Mouse (Mus musculus): ENCODE measurements at regions not wholly inside any gene's neighbourhood (a gene's known extent, or its start where the extent isn't known, plus 50 kb on each side); places are given as distances from the start of the nearest gene placed in this dataset.
A peak's percentile ranks its signal among the peaks of the same experiment; 100 is the strongest.

- no peak for ATAC-seq (ENCODE audit: low FRiP score, low read depth)
- Histone ChIP-seq H3K9ac (no peak overlapping the region), H3K27ac (no peak overlapping the region), H3K36me3 (no peaks in the 10 kb centered on the region), H3K4me2 (replicated peaks) (no peak overlapping the region), H3K9me3 (no peaks in the 10 kb centered on the region), H3K4me3 (no peak overlapping the region), H3K4me1 (peaks cover 5% of the 10 kb centered on the region; the same call in 1 of the 2 replicates), H3K27me3 (replicated peaks) (peaks cover 8% of the 10 kb centered on the region; the same call in 1 of the 2 replicates)
- WGBS = 36% methylated on average over 12 of the region's 12 CpGs
Observed at GRCm38 (mm10) chr16:29996139-29997069, 67.8 kb upstream of the Hes1 start.

GRCm38 (mm10) chr16:30000166-30000565 is 64.0 kb upstream of the Hes1 start:
- no peak overlapping the region for H3K27ac ChIP-seq
- H3K36me3 ChIP-seq = no peaks in the 10 kb centered on the region
- 89% methylated on average over 2 of the region's 2 CpGs for WGBS
- peaks cover 5% of the 10 kb centered on the region; the same call in 1 of the 2 replicates for H3K4me1 ChIP-seq
- H3K4me2 ChIP-seq (replicated peaks) = no peak overlapping the region
- 0 out of 2 replicates have a peak, but pooled peaks cover 2% of the 10 kb centered on the region for H3K27me3 ChIP-seq (replicated peaks)
- H3K9ac ChIP-seq = no peak overlapping the region
- ATAC-seq (ENCODE audit: low FRiP score, low read depth) = no peak
- H3K4me3 ChIP-seq = no peak overlapping the region
- no peaks in the 10 kb centered on the region for H3K9me3 ChIP-seq

- Histone ChIP-seq H3K9me3 (no peaks in the 10 kb centered on the region), H3K36me3 (no peaks in the 10 kb centered on the region), H3K4me2 (replicated peaks) (no peak overlapping the region), H3K4me3 (no peak overlapping the region), H3K27ac (no peak overlapping the region), H3K4me1 (peaks cover 18% of the 10 kb centered on the region), H3K9ac (no peak overlapping the region), H3K27me3 (replicated peaks) (peaks cover 11% of the 10 kb centered on the region)
- ATAC-seq (ENCODE audit: low FRiP score, low read depth) = no peak
- 77% methylated on average over 3 of the region's 3 CpGs for WGBS
Observed at GRCm38 (mm10) chr16:30005124-30005523, 59.1 kb upstream of the Hes1 start.

GRCm38 (mm10) chr16:30006826-30007225 is 57.4 kb upstream of the Hes1 start:
- H3K9ac ChIP-seq = no peak overlapping the region
- H3K4me3 ChIP-seq = no peak overlapping the region
- H3K9me3 ChIP-seq = no peaks in the 10 kb centered on the region
- H3K27ac ChIP-seq = no peak overlapping the region
- H3K4me2 ChIP-seq (replicated peaks) = no peak overlapping the region
- ATAC-seq (ENCODE audit: low FRiP score, low read depth) = no peak
- peaks cover 18% of the 10 kb centered on the region for H3K4me1 ChIP-seq
- H3K36me3 ChIP-seq = no peaks in the 10 kb centered on the region
- peaks cover 11% of the 10 kb centered on the region for H3K27me3 ChIP-seq (replicated peaks)
- WGBS = 61% methylated on average over 4 of the region's 4 CpGs

GRCm38 (mm10) chr16:30008451-30009357 is 55.5 kb upstream of the Hes1 start:
- peak overlapping the region; percentile 46 for H3K4me3 ChIP-seq
- H3K27me3 ChIP-seq (replicated peaks) = peaks cover 11% of the 10 kb centered on the region
- no peaks in the 10 kb centered on the region for H3K36me3 ChIP-seq
- H3K9me3 ChIP-seq = no peaks in the 10 kb centered on the region
- peak overlapping the region; percentile 92 for H3K4me2 ChIP-seq (replicated peaks)
- H3K9ac ChIP-seq = peak overlapping the region; percentile 67
- peak; percentile 94 for ATAC-seq (ENCODE audit: low FRiP score, low read depth)
- peaks cover 18% of the 10 kb centered on the region for H3K4me1 ChIP-seq
- WGBS = 1% methylated on average over 60 of the region's 62 CpGs
- no peak overlapping the region for H3K27ac ChIP-seq

GRCm38 (mm10) chr16:30009521-30010186 is 54.5 kb upstream of the Hes1 start:
- peak; percentile 23; the same call in 1 of the 2 replicates for ATAC-seq (ENCODE audit: low FRiP score, low read depth)
- Histone ChIP-seq H3K4me3 (peak overlapping the region; percentile 46), H3K4me2 (replicated peaks) (peak overlapping the region; percentile 92), H3K27me3 (replicated peaks) (peaks cover 11% of the 10 kb centered on the region), H3K27ac (no peak overlapping the region), H3K9me3 (no peaks in the 10 kb centered on the region), H3K36me3 (no peaks in the 10 kb centered on the region), H3K9ac (peak overlapping the region; percentile 67; the same call in 1 of the 2 replicates), H3K4me1 (peaks cover 18% of the 10 kb centered on the region)
- WGBS = 14% methylated on average over 17 of the region's 17 CpGs

GRCm38 (mm10) chr16:30013123-30013522 is 51.1 kb upstream of the Hes1 start:
- peaks cover 25% of the 10 kb centered on the region for H3K4me1 ChIP-seq
- H3K4me3 ChIP-seq = no peak overlapping the region
- peaks cover 4% of the 10 kb centered on the region; the same call in 1 of the 2 replicates for H3K27me3 ChIP-seq (replicated peaks)
- no peak overlapping the region for H3K9ac ChIP-seq
- H3K9me3 ChIP-seq = no peaks in the 10 kb centered on the region
- ATAC-seq (ENCODE audit: low FRiP score, low read depth) = no peak
- WGBS = 52% methylated on average over 2 of the region's 2 CpGs
- no peak overlapping the region for H3K4me2 ChIP-seq (replicated peaks)
- no peak overlapping the region for H3K27ac ChIP-seq
- no peaks in the 10 kb centered on the region for H3K36me3 ChIP-seq

- no peak for ATAC-seq (ENCODE audit: low FRiP score, low read depth)
- WGBS = 85% methylated on average over 9 of the region's 9 CpGs
- H3K36me3 ChIP-seq = no peaks in the 10 kb centered on the region
- no peak overlapping the region for H3K27ac ChIP-seq
- H3K4me2 ChIP-seq (replicated peaks) = no peak overlapping the region
- no peaks in the 10 kb centered on the region for H3K9me3 ChIP-seq
- H3K27me3 ChIP-seq (replicated peaks) = peaks cover 6% of the 10 kb centered on the region; the same call in 1 of the 2 replicates
- no peak overlapping the region for H3K9ac ChIP-seq
- H3K4me3 ChIP-seq = no peak overlapping the region
- peaks cover 18% of the 10 kb centered on the region for H3K4me1 ChIP-seq
Observed at GRCm38 (mm10) chr16:30013943-30014342, 50.2 kb upstream of the Hes1 start.

All from neural tube, embryonic 12.5 days (tissue).